17 mouse cellular contexts compared by ENCODE assay signal in the genomic region with DNA sequence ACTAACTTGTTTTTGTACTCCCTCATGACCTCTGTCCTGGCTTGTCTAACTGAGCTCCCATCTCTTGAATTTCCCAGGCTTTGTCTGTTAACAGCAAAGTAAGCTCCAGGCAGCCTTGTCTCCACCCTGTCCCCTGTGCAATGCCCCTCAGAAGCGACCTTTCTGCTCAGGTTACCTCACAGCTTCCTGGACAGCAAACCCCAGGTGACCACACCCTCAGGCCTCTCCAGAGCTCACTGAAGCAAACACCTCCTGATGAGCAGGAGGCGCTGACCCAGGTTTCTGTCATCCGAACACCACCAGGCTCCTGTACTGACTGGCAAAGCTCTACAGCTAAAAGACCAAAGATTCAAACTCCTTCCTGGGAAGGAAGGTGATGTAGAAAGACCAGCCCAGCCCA.
DNase-seq lines count a peak whose midpoint lies in the region; ATAC-seq and TF ChIP-seq lines count a peak whose summit lies in the region.
"Had no signal": no experiment of that assay in that cellular context is flagged by ENCODE, and none has a peak within 500 bp of the region (broad histone marks: within the 10 kb centered on the region; RNA-seq: fewer than 3 reads in every experiment).

No protein-coding gene starts in this region.

- peak overlapping the region; percentile 54 for H3K27ac ChIP-seq in heart, embryonic 13.5 days (replicated peaks)
- peak overlapping the region; percentile 28; the same call in 1 of the 2 replicates for H3K27ac ChIP-seq in intestine, embryonic 15.5 days
- no peak overlapping the region for H3K27ac ChIP-seq in gastrocnemius, adult 2 months
- H3K27ac ChIP-seq: forebrain, embryonic 12.5 days; hindbrain, embryonic 13.5 days; liver, embryonic 14.5 days; midbrain, embryonic 10.5 days; neural tube, embryonic 15.5 days had no signal

- no peak overlapping the region for H3K4me3 ChIP-seq in heart, embryonic 13.5 days
- H3K4me3 ChIP-seq in intestine, embryonic 15.5 days (replicated peaks), result no peak overlapping the region
- H3K4me3 ChIP-seq in gastrocnemius, adult 2 months, result no peak overlapping the region
- H3K4me3 ChIP-seq: forebrain, embryonic 12.5 days; hindbrain, embryonic 13.5 days; midbrain, embryonic 10.5 days; neural tube, embryonic 15.5 days had no signal

- no peak for DNase-seq in heart, postnatal 25 days (ENCODE audit: low spot score)
- DNase-seq in kidney, postnatal 36 days, result peak; percentile 24 to 27
- no peak for DNase-seq in kidney, adult 8-10 months
- peak; percentile 74 for DNase-seq in yolk sac, embryonic 10.5 days (ENCODE audit: low spot score)
- no peak for DNase-seq in gastrocnemius, adult 2 months
- DNase-seq: adrenal gland, postnatal 10 days; cerebellum, adult 2 months; kidney, adult 18-20 months; right cerebral cortex, postnatal 4 days had no signal

- no peak for ATAC-seq in heart, embryonic 13.5 days (ENCODE audit: extremely low read depth, insufficient number of reproducible peaks, low FRiP score, low TSS enrichment)
- peak; percentile 69; the same call in 1 of the 2 replicates for ATAC-seq in intestine, embryonic 15.5 days

- H3K36me3 ChIP-seq in heart, embryonic 13.5 days, result peaks cover 12% of the 10 kb centered on the region
- 0 out of 2 replicates have a peak, but pooled peaks cover 2% of the 10 kb centered on the region for H3K36me3 ChIP-seq in intestine, embryonic 15.5 days
- H3K36me3 ChIP-seq: hindbrain, embryonic 13.5 days; neural tube, embryonic 15.5 days had no signal

- no peaks in the 10 kb centered on the region for H3K27me3 ChIP-seq in heart, embryonic 13.5 days (replicated peaks)
- no peaks in the 10 kb centered on the region for H3K27me3 ChIP-seq in intestine, embryonic 15.5 days (replicated peaks)
- H3K27me3 ChIP-seq: forebrain, embryonic 12.5 days; hindbrain, embryonic 13.5 days; neural tube, embryonic 15.5 days had no signal

- H3K4me2 ChIP-seq in heart, embryonic 13.5 days, result no peak overlapping the region
- peak overlapping the region; percentile 7; the same call in 1 of the 2 replicates for H3K4me2 ChIP-seq in intestine, embryonic 15.5 days (replicated peaks)
- H3K4me2 ChIP-seq: forebrain, embryonic 12.5 days; hindbrain, embryonic 13.5 days; neural tube, embryonic 15.5 days had no signal

- WGBS in heart, embryonic 13.5 days, result 65% methylated on average over 3 of the region's 3 CpGs
- WGBS in intestine, embryonic 15.5 days, result 55% methylated on average over 3 of the region's 3 CpGs

- no peak for TF ChIP-seq CTCF in gastrocnemius, adult 2 months (IDR thresholded peaks at IDR 0.05)

- peak overlapping the region; percentile 38; the same call in 1 of the 2 replicates for H3K9ac ChIP-seq in heart, embryonic 13.5 days
- H3K9ac ChIP-seq in intestine, embryonic 15.5 days, result no peak overlapping the region
- H3K9ac ChIP-seq: forebrain, embryonic 12.5 days; hindbrain, embryonic 13.5 days; liver, embryonic 14.5 days; neural tube, embryonic 15.5 days had no signal

- H3K4me1 ChIP-seq in heart, embryonic 13.5 days, result peaks cover 80% of the 10 kb centered on the region
- peaks cover 21% of the 10 kb centered on the region for H3K4me1 ChIP-seq in intestine, embryonic 15.5 days (replicated peaks)

- no peaks in the 10 kb centered on the region for H3K9me3 ChIP-seq in heart, embryonic 13.5 days
- H3K9me3 ChIP-seq in intestine, embryonic 15.5 days, result no peaks in the 10 kb centered on the region
- H3K9me3 ChIP-seq: forebrain, embryonic 12.5 days; G1E; hindbrain, embryonic 13.5 days; midbrain, embryonic 10.5 days; neural tube, embryonic 15.5 days had no signal

- intact Hi-C loops in heart, postnatal 25 days (cut with DNase I), result no loop called here
- intact Hi-C loops in gastrocnemius, adult 2 months (cut with DNase I), result no loop called here

Comparison
In these comparisons a context has a peak if more than half of its experiments do, and no peak if none do; other contexts are left out.
1. DNase-seq: peak in kidney, postnatal 36 days (2 of 2) and yolk sac, embryonic 10.5 days (single experiment); none in heart, postnatal 25 days (single experiment), kidney, adult 8-10 months (0 of 2) and gastrocnemius, adult 2 months (single experiment).